Mouse (Mus musculus) liver, adult (tissue): ENCODE data around the gene Slfnl1.

Source experiments
- GATA4 ChIP-seq: IDR thresholded peaks from 2 replicates; pipeline ENCODE4 v1.6.1; 2014; ENCODE audit warnings: mild to moderate bottlenecking, low read length; ENCODE audit not compliant: insufficient replicate concordance

The Slfnl1 gene

DNA sequence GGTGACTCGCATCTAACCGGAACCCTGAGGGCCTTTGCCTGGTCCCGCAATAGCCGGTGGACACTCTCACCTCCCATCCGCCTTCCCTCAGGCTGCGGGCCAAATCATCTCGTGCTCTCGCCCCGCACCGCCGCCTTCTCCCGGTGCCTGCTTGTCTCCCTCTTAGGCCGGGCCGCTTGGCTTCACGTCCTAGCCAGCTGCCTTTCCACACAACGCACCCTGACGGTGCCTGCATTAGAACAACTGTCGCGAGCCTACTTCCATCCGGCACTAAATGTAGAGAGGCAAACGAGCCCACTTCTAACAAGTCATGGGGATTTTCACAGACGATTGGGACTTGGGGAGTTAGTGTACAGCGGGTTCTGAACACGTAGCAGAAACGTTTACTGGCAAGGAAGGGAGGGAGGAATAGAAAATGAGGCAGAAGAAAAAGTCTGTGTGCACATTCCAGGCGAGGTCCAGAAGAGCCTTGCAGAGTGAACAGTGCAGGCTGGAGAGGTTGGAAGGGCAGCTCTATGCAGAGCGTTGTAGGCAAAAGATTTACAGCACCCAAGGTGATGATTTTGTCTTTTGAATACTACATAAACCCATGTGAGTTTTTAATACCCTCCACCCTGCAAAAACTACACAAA, 38.5 kb downstream of the Slfnl1 start:
- TF ChIP-seq GATA4 = no peak

GRCm38 (mm10) chr4:120571070-120571464, 39.0 kb downstream of the Slfnl1 start:
- TF ChIP-seq GATA4 = no peak

GRCm38 (mm10) chr4:120571691-120572090, 39.7 kb downstream of the Slfnl1 start:
- TF ChIP-seq GATA4 = no peak

GRCm38 (mm10) chr4:120580894-120581293, 48.9 kb downstream of the Slfnl1 start:
- no peak for TF ChIP-seq GATA4

DNA sequence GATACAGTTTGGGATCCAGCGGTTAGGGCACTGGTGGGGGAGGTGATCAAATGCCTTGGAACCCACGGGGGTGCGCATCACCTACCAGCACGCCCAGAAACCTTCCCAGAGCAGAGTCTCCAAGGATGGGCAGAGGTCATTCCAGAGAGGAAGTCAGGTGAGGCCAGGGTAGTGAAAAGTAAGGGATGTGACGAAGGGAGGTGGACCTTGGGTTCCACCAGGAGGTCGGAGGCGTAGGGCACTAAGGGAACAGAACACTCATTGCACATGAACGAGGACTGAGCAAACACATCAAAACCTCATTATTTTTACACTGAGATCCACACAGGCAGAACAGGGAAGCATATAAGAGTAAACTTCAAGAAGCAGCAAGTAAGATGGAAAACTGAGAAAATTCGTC, 49.7 kb downstream of the Slfnl1 start:
- TF ChIP-seq GATA4 = no peak
